Mouse (Mus musculus): ENCODE data around the gene Nubp2. TPM values are rescaled to one million over a fixed set of nuclear protein-coding genes. Genes with fewer than 3 reads are reported as not detected.
A peak's percentile ranks its signal among the peaks of the same experiment; 100 is the strongest.

Gene Nubp2
- polyA plus RNA-seq, 1 experiment = 29.8 TPM

GRCm38 (mm10) chr17:24895571-24896240 is 9.6 kb upstream of the Nubp2 start:
- TF ChIP-seq CTCF (IDR thresholded peaks at IDR 0.05; ENCODE audit: low read depth, low read length) (no peak), EP300 (IDR thresholded peaks at IDR 0.05; ENCODE audit: insufficient read depth, low read depth, low read length) (no peak), POLR2A (IDR thresholded peaks at IDR 0.05; ENCODE audit: insufficient read depth, low read length) (no peak)
- Histone ChIP-seq H3K9me3 (replicated peaks; ENCODE audit: control insufficient read depth, insufficient read depth, low read length, poor library complexity, severe bottlenecking) (no peaks in the 10 kb centered on the region), H3K27me3 (ENCODE audit: control insufficient read depth, insufficient read depth, low read length, poor library complexity, severe bottlenecking) (no peaks in the 10 kb centered on the region), H3K27ac (ENCODE audit: insufficient read depth, low read length) (no peak overlapping the region; the same call in 1 of the 2 replicates), H3K9ac (ENCODE audit: low read depth, poor library complexity, severe bottlenecking) (peak overlapping the region; percentile 68), H3K36me3 (ENCODE audit: control insufficient read depth, insufficient read depth, low read length, poor library complexity, severe bottlenecking) (peaks cover under 1% of the 10 kb centered on the region; the same call in 1 of the 2 replicates), H3K4me1 (ENCODE audit: control insufficient read depth, insufficient read depth, low read length) (no peaks in the 10 kb centered on the region), H3K4me3 (ENCODE audit: low read depth, low read length) (peak overlapping the region; percentile 77)

GRCm38 (mm10) chr17:24894995-24895547 is 8.9 kb upstream of the Nubp2 start, which contains the start of the genes Eme2 and Mrps34:
Gene Eme2 (minus strand): TSS chr17:24895087.
Gene Mrps34 (plus strand): TSS chr17:24895116.
- Histone ChIP-seq H3K36me3 (ENCODE audit: control insufficient read depth, insufficient read depth, low read length, poor library complexity, severe bottlenecking) (no peaks in the 10 kb centered on the region), H3K4me3 (ENCODE audit: low read depth, low read length) (peak within 1 kb of the TSS; percentile 77), H3K27me3 (ENCODE audit: control insufficient read depth, insufficient read depth, low read length, poor library complexity, severe bottlenecking) (no peaks in the 10 kb centered on the region), H3K27ac (ENCODE audit: insufficient read depth, low read length) (no peak within 1 kb of the TSS), H3K4me1 (ENCODE audit: control insufficient read depth, insufficient read depth, low read length) (no peaks in the 10 kb centered on the region), H3K9me3 (replicated peaks; ENCODE audit: control insufficient read depth, insufficient read depth, low read length, poor library complexity, severe bottlenecking) (no peaks in the 10 kb centered on the region), H3K9ac (ENCODE audit: low read depth, poor library complexity, severe bottlenecking) (peak within 1 kb of the TSS; percentile 68)
- TF ChIP-seq POLR2A (IDR thresholded peaks at IDR 0.05; ENCODE audit: insufficient read depth, low read length) (peak; percentile 17), EP300 (IDR thresholded peaks at IDR 0.05; ENCODE audit: insufficient read depth, low read depth, low read length) (0 out of 2 replicates have a peak, but pooled peaks have one; percentile 9), CTCF (IDR thresholded peaks at IDR 0.05; ENCODE audit: low read depth, low read length) (no peak)

GRCm38 (mm10) chr17:24894061-24894994 is 8.2 kb upstream of the Nubp2 start:
- H3K27me3 ChIP-seq (ENCODE audit: control insufficient read depth, insufficient read depth, low read length, poor library complexity, severe bottlenecking) = no peaks in the 10 kb centered on the region
- no peaks in the 10 kb centered on the region for H3K36me3 ChIP-seq (ENCODE audit: control insufficient read depth, insufficient read depth, low read length, poor library complexity, severe bottlenecking)
- peak overlapping the region; percentile 77 for H3K4me3 ChIP-seq (ENCODE audit: low read depth, low read length)
- H3K27ac ChIP-seq (ENCODE audit: insufficient read depth, low read length) = no peak overlapping the region
- no peaks in the 10 kb centered on the region for H3K9me3 ChIP-seq (replicated peaks; ENCODE audit: control insufficient read depth, insufficient read depth, low read length, poor library complexity, severe bottlenecking)
- no peaks in the 10 kb centered on the region for H3K4me1 ChIP-seq (ENCODE audit: control insufficient read depth, insufficient read depth, low read length)
- peak overlapping the region; percentile 68 for H3K9ac ChIP-seq (ENCODE audit: low read depth, poor library complexity, severe bottlenecking)
- TF ChIP-seq CTCF (IDR thresholded peaks at IDR 0.05; ENCODE audit: low read depth, low read length) = no peak
- no peak for TF ChIP-seq POLR2A (IDR thresholded peaks at IDR 0.05; ENCODE audit: insufficient read depth, low read length)
- TF ChIP-seq EP300 (IDR thresholded peaks at IDR 0.05; ENCODE audit: insufficient read depth, low read depth, low read length) = no peak

DNA sequence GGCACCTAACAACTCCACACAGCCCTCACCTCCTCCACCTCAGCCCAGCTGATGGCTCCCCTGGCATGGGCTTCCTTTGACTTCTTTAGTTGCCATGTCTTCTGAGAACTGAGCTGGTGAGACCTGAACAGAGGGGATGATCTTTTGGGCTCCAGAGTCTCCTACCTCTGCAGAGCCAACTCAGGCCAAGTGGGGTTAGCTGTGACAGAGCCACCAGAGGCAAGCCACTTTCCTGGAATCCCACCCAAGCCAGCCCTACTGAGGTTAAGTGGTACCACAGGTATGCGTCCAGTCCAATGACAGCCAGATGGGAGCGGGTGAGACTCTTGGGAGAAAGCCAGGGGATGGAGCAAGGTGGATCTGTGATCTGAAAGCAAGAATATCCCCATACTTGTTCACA is 7.1 kb upstream of the Nubp2 start:
- Histone ChIP-seq H3K4me1 (ENCODE audit: control insufficient read depth, insufficient read depth, low read length) (no peaks in the 10 kb centered on the region), H3K9ac (ENCODE audit: low read depth, poor library complexity, severe bottlenecking) (no peak overlapping the region), H3K9me3 (replicated peaks; ENCODE audit: control insufficient read depth, insufficient read depth, low read length, poor library complexity, severe bottlenecking) (no peaks in the 10 kb centered on the region), H3K4me3 (ENCODE audit: low read depth, low read length) (no peak overlapping the region), H3K27me3 (ENCODE audit: control insufficient read depth, insufficient read depth, low read length, poor library complexity, severe bottlenecking) (no peaks in the 10 kb centered on the region), H3K27ac (ENCODE audit: insufficient read depth, low read length) (no peak overlapping the region), H3K36me3 (ENCODE audit: control insufficient read depth, insufficient read depth, low read length, poor library complexity, severe bottlenecking) (no peaks in the 10 kb centered on the region)
- TF ChIP-seq CTCF (IDR thresholded peaks at IDR 0.05; ENCODE audit: low read depth, low read length) (no peak), POLR2A (IDR thresholded peaks at IDR 0.05; ENCODE audit: insufficient read depth, low read length) (no peak), EP300 (IDR thresholded peaks at IDR 0.05; ENCODE audit: insufficient read depth, low read depth, low read length) (no peak)

DNA sequence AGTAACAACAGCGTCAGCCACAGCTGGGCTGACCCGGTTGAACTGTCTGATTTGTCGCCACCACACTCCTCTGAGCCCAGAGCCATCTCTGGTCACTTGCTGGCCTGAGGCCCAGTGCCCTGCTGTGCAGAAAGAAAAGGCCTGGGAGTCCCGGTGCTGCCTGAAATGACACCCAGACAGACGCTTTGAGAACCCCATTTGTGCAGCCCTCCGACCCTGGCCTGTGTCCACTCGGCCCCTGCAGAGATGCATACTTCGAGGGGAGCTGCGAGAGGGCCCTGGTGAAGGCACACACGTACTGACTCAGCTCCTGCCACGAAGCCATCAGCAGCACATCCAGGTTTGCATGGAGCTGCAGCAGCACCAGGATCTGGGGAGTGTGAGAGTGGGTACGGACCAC is 6.6 kb upstream of the Nubp2 start:
- no peaks in the 10 kb centered on the region for H3K9me3 ChIP-seq (replicated peaks; ENCODE audit: control insufficient read depth, insufficient read depth, low read length, poor library complexity, severe bottlenecking)
- H3K4me3 ChIP-seq (ENCODE audit: low read depth, low read length) = no peak overlapping the region

More for the DNA sequence above, 6.6 kb upstream of the Nubp2 start:
- Histone ChIP-seq H3K27ac (ENCODE audit: insufficient read depth, low read length) (no peak overlapping the region), H3K27me3 (ENCODE audit: control insufficient read depth, insufficient read depth, low read length, poor library complexity, severe bottlenecking) (no peaks in the 10 kb centered on the region), H3K9ac (ENCODE audit: low read depth, poor library complexity, severe bottlenecking) (no peak overlapping the region), H3K4me1 (ENCODE audit: control insufficient read depth, insufficient read depth, low read length) (no peaks in the 10 kb centered on the region), H3K36me3 (ENCODE audit: control insufficient read depth, insufficient read depth, low read length, poor library complexity, severe bottlenecking) (no peaks in the 10 kb centered on the region)
- no peak for TF ChIP-seq EP300 (IDR thresholded peaks at IDR 0.05; ENCODE audit: insufficient read depth, low read depth, low read length)
- TF ChIP-seq CTCF (IDR thresholded peaks at IDR 0.05; ENCODE audit: low read depth, low read length) = no peak
- no peak for TF ChIP-seq POLR2A (IDR thresholded peaks at IDR 0.05; ENCODE audit: insufficient read depth, low read length)

All from ES-Bruce4 (cell line).